Mouse (Mus musculus): Measurements from ENCODE around the gene Vmn1r51.
"Not testable (repeated sequence)": the region's sequence is repeated elsewhere in the genome, so short reads cannot be mapped to it uniquely, and the experiment has no call there.

The Vmn1r51 gene

GRCm38 (mm10) chr6:90122296-90122695 lies at the start of gene Vmn1r51:
Vmn1r51 (plus strand) TSS chr6:90122596.
- not testable (repeated sequence) for DNase-seq (ENCODE audit: low read depth, low spot score)

- DNase-seq (ENCODE audit: low read depth, low spot score), result no peak
These were observed 44.0 kb upstream of the Vmn1r51 start, which contains the start of gene Vmn1r49 for GRCm38 (mm10) chr6:90078406-90078805. Vmn1r49 (minus strand) TSS chr6:90078506.

GRCm38 (mm10) chr6:90100566-90100965 lies 21.8 kb upstream of the Vmn1r51 start:
- no peak for DNase-seq (ENCODE audit: low read depth, low spot score)

- no peak for DNase-seq (ENCODE audit: low read depth, low spot score)
These were observed 21.3 kb upstream of the Vmn1r51 start, which contains the start of gene Vmn1r50 for GRCm38 (mm10) chr6:90101130-90101529. Vmn1r50 (plus strand) TSS chr6:90101430.

- no peak for DNase-seq (ENCODE audit: low read depth, low spot score)
These were observed 37.7 kb downstream of the Vmn1r51 start for GRCm38 (mm10) chr6:90160139-90160538.

GRCm38 (mm10) chr6:90174508-90174907 lies 52.1 kb downstream of the Vmn1r51 start, which contains the start of gene Vmn1r52:
Vmn1r52 (plus strand) TSS chr6:90174808.
- no peak for DNase-seq (ENCODE audit: low read depth, low spot score)

Measured in embryo, embryonic 11.5 days (tissue).